Mouse (Mus musculus) liver, embryonic 12.5 days (tissue): ENCODE data around the gene Mettl4. TPM values are rescaled to one million over a fixed set of nuclear protein-coding genes. Genes with fewer than 3 reads are reported as not detected.

Experiments
- ATAC-seq: fragments of 200-750 bp; cut with Nextera tagmentation; 2 replicates; pipeline ENCODE4 v1.8.0; 2017; ENCODE audit warnings: moderate number of reproducible peaks, mild to moderate bottlenecking, moderate library complexity
- H3K27ac ChIP-seq: fragments of 300-500 bp; sonication (generic); 2 replicates; pipeline ENCODE4 v1.5.1; 2016; ENCODE audit warnings: mild to moderate bottlenecking
- H3K27me3 ChIP-seq: fragments of 300-500 bp; sonication (generic); replicated peaks from 2 replicates; pipeline ENCODE4 v1.6.1; 2016; ENCODE audit warnings: mild to moderate bottlenecking, moderate library complexity
- H3K36me3 ChIP-seq: fragments of 300-500 bp; sonication (generic); 2 replicates; pipeline ENCODE4 v1.6.1; 2016; ENCODE audit warnings: mild to moderate bottlenecking, moderate library complexity
- H3K4me1 ChIP-seq: fragments of 300-500 bp; sonication (generic); 2 replicates; pipeline ENCODE4 v1.6.1; 2016
- H3K4me2 ChIP-seq: fragments of 300-500 bp; sonication (generic); 2 replicates; pipeline ENCODE4 v1.6.1; 2016; ENCODE audit warnings: mild to moderate bottlenecking, moderate library complexity
- H3K4me3 ChIP-seq: fragments of 300-500 bp; sonication (generic); 2 replicates; pipeline ENCODE4 v1.5.1; 2016; ENCODE audit warnings: mild to moderate bottlenecking, moderate library complexity
- H3K9ac ChIP-seq: fragments of 300-500 bp; sonication (generic); 2 replicates; pipeline ENCODE4 v1.6.1; 2016; ENCODE audit warnings: mild to moderate bottlenecking, moderate library complexity
- H3K9me3 ChIP-seq: fragments of 300-500 bp; sonication (generic); replicated peaks from 2 replicates; pipeline ENCODE4 v1.6.1; 2016; ENCODE audit warnings: mild to moderate bottlenecking, moderate library complexity
- WGBS: fragments of 180-500 bp; shearing (Covaris S2); methylation state at CpG from one replicate; pipeline ENCODE4 v1.1.7; 2016; ENCODE audit not compliant: insufficient replicate concordance; 5-methylcytosine and 5-hydroxymethylcytosine counted together
- polyA plus RNA-seq: library from polyadenylated mRNA; unstranded; fragments of >200 nt; fragmentation: Nextera tagmentation; extraction: Ambion mirVana; gene quantifications from 2 replicates; pipeline ENCODE4 v1.2.1, GENCODE M21; 2016

The Mettl4 gene
- polyA plus RNA-seq, 1 experiment from 2014 or later, result 21.1 TPM

DNA sequence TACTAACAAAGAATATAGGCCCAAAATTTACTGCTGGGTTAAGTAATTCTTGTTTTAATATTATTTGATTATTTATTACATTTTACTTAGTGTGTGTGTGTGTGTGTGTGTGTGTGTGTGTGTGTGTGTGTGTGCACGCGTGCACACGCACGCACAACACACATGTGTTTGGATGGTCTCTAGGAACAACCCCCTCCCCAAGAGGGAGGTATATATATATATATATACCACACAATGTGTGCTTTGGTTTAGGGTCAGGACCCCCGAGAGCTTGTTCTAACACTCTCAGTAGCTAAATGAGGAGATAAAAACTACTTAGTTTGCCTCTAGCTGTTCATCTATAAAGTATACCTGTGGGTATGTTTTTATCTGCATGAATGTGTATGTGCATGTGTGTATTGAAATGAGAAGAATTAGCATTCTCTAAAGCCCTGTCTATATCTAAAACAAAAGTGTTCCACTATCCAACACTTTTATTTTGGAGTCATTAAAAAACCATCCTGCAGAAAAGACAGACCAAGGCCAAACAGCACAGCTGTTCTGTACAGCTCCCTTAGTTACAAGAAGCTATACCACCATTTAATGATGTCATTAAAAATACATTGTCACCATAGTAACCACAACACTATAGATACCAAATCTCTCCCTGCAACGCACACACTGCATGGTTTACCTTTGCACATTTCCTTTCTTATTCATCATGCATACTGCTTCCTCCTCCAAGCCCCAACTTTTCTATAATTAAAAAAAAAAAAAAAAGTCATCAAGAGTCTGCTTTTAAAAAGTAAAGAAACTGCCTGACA lies 76.1 kb downstream of the Mettl4 start:
- no peak overlapping the region for H3K27ac ChIP-seq
- no peak overlapping the region for H3K9ac ChIP-seq
- no peak overlapping the region for H3K4me2 ChIP-seq
- 71% methylated on average over 6 of the region's 6 CpGs for WGBS
- no peak overlapping the region for H3K4me3 ChIP-seq
- no peaks in the 10 kb centered on the region for H3K9me3 ChIP-seq
- no peak for ATAC-seq
- H3K4me1 ChIP-seq, result no peaks in the 10 kb centered on the region
- no peaks in the 10 kb centered on the region for H3K36me3 ChIP-seq
- H3K27me3 ChIP-seq, result no peaks in the 10 kb centered on the region
